Mouse (Mus musculus): ENCODE data around the gene Them7. TPM values are rescaled to one million over a fixed set of nuclear protein-coding genes. Genes with fewer than 3 reads are reported as not detected.

Gene Them7
- total RNA-seq, 2 experiments from 2014 or later, result not detected

DNA sequence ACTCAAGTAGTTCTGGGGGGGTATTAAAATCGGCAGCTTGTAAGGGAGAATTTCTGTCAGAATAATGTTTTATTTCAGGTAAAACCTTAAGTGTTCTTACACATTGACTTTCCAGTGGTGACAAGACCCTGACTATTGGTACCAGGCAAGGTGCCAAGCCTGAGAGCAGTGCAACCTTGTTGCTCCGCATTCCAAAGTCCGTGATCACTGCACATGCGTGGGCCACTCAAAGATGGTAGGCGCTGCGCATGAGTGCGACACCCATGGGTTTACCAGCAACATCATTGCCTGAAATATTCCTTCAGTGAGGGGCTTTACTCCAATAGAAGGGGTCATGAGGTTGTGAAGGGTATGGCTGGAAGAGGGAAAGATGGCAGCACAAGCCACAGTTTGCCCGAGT, 77.0 kb downstream of the Them7 start:
- DNase-seq, result no peak
- intact Hi-C loops (cut with DNase I), result no loop called here

DNA sequence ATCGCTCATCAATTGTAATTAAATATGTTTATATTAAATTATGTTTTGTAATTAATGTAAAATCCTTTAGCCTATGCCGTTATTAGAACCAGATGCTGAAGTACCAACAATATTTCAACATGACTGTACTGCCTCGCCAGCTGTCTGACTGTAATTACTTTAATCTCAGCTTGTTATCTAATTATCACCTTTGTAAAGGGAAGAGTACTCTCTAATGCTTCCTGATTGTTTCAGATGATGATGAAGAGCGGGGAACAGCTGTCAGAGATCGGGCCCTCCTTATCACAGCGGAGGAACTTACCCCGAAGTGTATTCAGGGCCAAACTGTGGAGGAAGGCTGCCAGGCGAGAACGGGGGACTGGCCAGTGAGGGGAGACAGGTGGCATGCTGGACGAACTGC, 77.4 kb downstream of the Them7 start:
- intact Hi-C loops (cut with DNase I), result no loop called here

DNA sequence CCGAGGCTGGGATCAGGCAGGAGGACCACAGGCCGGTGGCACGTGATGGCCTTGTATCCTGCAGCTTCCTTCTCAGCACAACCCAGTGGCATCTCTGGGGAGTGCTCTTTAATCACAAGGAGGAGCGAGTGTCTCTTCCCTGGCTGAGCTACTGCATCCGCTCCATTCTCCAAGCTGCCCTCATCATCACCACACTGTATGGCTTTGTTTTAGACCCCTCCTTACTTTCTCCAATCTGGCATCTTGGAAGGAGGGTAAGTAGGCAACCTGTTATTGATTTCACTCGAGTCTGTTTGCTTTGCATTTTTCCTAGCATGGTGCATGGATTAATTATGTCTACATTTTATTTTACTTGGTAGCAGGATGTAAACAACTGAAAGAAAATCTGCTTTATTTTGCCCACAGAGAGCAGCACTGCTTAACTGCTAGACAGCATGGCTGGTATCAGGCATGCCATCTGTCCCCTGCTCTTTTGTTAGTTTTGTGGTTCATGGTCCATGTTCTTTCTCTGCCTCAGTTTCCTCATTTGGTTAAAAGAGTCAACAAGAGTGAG, 79.9 kb downstream of the Them7 start:
- intact Hi-C loops (cut with DNase I), result no loop called here
- DNase-seq, result no peak

More for the DNA sequence above, 77.4 kb downstream of the Them7 start:
- DNase-seq, result no peak

DNA sequence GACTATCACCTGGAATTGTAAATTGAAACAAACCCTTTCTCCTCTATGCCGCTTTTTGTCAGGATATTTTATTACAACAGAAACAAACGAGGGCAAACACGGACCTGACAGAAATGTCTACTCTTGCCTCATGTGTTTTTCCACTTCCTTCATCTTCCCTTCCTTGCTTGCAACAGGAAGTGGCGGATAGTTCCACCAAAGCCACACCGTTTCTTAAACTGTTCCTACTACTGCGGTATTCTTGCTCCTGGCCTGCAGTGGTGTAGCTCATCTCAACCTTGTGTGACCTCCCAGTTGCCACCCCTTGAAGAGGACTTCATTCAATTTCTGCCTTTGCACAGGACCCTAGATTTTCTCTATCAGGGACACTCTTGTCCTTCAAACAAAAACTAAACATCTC, 81.8 kb downstream of the Them7 start:
- intact Hi-C loops (cut with DNase I), result no loop called here
- no peak for DNase-seq

DNA sequence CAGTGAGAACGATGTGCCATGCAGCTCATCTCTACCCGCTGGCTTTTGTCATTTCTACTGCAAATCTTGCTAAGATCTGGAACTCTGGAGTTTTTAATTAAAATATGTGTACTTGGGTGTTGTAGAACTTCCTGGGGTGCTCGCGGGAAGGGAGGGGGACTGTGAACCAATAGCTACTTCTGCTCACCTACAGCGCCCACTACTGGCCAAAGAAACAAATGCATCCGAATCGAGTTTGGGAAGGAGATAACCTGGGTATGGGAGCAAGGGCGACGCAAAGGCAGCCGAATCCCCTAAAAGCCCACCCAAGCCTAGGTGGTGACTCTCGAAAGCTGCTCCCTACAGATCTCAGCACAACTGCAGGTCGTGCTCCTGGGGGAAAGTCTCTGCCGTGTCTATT, 87.3 kb downstream of the Them7 start:
- intact Hi-C loops (cut with DNase I), result no loop called here
- no peak for DNase-seq

DNA sequence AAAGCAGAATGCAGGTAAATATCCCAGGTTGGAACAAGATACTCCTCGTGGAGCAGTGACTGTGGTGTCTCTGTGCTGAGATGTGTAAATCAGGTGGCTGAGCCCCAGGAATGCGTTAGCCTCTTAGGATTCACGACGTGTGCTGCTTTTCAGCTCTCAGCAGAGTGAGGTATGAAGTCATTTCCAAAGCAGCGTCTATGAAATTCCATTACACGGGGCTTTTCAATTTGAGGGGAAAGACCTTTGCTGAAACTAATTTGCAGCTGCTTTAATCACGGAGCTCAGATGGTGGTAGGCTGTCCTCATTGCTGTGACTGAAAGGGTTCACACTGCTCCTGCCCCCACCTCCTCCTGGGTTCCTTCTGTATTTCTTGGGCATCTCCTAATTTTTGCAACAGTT, 87.9 kb downstream of the Them7 start:
- intact Hi-C loops (cut with DNase I), result no loop called here
- no peak for DNase-seq

DNA sequence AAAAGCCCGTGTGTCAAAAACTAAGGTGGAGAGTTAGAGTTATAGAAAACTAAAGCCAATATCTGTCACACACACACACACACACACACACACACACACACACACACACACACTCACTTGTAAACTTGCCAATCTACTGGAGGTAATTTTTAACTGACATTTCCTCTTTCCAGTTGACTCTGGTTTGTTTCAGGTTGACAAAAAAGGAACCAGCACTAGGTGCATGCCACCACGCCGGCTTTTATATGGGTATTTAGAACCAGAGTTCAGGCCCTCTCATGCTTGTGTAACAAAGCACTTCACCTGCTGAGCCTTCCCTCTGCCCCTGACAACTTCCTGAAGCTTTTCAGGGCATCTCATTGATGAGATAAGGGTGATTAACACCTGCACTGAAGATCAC, 89.0 kb downstream of the Them7 start:
- intact Hi-C loops (cut with DNase I), result no loop called here
- DNase-seq, result no peak

DNA sequence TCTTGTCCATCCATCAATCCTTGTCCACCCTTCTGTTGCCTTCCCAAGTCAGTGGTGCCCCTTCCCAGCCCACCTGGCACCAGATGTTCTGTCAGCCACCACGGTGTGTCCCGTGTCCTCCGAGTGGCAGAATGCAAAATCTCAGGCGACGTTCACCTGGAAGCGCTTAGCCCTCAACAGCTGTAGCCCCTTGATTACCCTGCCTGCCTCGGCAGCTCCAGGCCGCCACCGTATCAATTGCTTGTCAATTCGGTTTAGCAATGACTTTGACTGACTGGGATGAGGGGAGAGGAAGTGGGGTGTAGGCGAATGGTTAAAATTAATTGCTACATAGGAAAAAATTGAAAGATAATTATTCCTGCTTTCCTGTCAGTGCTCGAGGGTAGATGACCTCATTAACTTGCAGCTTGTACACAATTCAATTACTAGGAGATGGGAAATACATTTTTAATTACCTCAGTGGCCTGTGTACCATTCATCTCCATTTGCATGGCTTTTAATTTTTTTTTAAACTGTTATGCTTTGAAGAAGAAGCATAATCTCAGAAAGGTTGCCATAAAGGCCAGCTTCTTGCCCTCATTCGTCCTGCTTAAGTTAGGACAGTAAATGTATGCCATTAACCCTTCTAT, 93.5 kb downstream of the Them7 start:
- no peak for DNase-seq
- intact Hi-C loops (cut with DNase I), result no loop called here

DNA sequence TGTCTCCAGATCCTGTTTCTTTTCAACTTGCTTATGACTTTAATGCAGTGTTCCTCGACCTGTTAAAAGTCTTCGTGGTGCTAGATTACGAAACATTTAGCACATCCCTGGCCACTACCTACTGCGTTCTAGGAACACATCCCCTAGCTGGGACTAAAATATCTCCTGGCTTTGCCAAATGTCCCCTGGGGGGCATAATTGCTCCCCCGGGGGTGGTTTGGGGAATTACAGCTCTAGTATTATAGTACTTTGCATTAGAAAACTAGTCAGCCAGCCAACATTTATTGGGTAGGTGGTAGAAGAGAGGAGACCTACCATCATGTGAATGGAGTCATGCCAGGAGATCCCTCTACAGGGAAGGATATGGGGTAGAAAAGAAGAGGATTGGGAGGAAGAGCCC, 101.9 kb downstream of the Them7 start:
- no peak for DNase-seq
- intact Hi-C loops (cut with DNase I), result no loop called here

DNA sequence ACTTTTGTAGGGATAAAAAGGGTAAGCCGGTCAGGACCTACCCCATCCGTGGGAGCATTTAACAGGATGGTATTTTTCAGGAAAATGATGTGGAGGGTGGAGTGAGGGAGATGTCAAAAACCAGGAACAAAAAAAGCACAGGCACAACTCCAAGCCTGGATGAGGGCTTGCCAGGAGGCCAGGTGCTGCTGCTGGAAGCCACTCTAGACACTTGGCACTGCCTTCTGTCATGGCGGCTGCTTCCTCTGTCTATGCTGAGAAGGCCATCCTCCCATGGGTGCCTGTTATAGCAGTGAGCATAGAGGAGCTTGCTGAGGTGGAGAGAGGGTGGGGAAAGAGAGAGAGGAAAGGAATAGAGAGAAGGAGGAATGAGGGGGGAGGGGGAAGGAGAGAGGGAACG, 105.9 kb downstream of the Them7 start:
- no peak for DNase-seq
- intact Hi-C loops (cut with DNase I), result no loop called here

DNA sequence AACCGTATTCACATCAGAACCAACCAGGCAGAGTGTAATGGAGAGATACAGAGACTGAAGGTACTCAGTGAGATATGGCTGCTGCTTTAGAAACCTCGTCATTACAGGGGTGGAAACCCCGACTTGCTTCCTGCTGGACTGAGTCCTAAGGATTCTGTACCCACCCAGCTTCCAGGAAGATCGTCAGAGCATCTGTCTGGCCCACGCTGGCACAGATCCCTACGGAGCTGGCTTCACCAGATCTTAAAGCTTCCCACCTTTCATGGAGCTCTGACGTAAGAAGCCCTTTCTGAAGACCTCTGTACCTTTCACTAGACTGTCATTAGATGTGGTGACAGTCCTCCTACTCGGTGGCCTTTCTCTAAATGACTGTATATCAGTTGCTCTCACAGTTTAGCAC, 109.0 kb downstream of the Them7 start:
- DNase-seq, result no peak
- intact Hi-C loops (cut with DNase I), result no loop called here

DNA sequence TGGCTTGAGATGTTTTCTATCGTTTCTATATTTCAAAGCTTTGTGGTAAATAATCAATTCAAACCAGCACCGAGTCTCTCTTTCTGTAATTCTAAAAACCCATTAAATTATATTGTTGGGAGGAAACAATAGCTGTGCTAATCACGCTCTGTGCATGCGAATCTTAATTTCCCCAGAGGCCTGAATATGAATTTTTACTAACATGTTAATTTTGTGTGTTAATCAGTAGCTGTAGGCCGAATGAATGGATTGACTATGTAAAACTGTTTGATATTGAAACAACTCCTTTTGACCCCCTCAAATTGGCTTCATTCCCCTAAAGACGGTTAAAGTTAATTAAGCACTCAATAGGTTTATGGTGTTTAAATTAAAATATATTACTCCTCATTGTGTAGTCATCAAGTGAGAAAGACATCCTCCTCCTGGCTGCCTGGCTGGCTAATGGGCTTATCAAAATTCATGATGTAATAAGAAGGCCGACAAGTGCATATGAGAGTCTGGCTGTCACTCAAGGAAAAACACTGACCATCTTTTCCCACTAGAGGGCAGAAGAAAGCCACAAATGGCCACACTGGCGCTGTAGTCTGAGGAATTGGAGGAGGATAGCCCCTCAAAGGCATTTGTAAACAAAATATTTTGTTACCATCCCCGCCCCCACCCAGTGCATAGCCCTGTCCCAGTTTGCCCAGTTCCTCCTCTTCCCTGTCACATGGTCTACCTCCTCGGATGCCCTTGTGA, 110.0 kb downstream of the Them7 start:
- peak in 1 of 2 experiments; percentile 11 for DNase-seq
- intact Hi-C loops (cut with DNase I), result loop anchor here (1.0 kb wide), 1 partner anchor 93 kb away; no protein-coding TSS in a partner anchor

DNA sequence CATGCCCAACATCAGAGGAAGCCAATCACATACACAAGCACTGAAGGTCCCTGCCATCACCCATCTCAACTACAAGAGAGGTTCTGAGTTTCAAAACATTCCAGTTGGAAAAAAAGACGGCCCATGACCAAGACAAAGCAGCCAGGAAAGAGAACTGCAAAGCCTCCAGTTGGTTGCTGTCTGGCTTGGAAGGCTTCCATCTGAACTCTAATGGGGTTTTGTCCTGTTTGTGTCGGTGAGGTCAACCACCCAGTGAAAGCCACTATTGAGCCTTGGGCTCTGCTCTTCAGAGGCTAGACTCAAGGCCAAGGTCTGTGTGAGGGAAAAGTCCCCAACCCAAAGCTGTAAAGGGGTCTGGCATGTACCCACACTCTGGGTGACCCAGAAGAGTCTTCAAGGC, 111.5 kb downstream of the Them7 start:
- DNase-seq, result no peak
- intact Hi-C loops (cut with DNase I), result no loop called here

DNA sequence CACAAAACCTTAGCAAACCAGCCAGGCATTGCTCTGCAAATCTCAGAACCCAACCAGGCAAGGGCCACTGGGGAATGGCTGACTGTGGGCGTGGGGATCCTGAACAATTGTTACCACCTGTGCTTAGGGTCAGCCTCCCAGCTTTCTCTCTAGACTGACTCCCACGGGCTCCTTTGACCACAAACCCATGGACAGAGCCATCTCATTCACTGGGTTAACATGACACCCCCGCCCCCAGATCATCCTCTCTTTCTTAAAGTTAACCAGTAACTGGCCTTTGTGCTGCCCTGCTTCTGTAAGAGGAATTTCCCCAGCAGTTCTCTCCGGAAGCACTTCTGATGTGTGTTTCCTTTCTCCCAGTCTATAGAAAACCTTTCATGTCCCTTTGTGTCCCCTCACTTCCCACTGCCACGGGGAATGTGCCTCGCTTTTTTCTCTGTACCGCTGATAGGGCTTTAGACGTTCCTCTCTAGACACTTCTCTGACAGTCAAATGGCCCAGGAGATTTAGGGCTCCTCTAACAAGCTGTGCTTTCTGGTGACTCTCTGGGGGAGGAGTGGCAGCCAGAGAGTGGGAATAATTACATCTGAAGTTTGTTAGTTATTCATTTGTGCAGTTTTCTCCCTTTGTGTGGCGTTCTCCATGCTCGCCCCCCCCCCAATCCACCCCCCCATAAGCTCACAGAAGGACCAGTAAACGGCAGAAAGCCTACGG, 112.4 kb downstream of the Them7 start:
- intact Hi-C loops (cut with DNase I), result no loop called here
- no peak for DNase-seq

DNA sequence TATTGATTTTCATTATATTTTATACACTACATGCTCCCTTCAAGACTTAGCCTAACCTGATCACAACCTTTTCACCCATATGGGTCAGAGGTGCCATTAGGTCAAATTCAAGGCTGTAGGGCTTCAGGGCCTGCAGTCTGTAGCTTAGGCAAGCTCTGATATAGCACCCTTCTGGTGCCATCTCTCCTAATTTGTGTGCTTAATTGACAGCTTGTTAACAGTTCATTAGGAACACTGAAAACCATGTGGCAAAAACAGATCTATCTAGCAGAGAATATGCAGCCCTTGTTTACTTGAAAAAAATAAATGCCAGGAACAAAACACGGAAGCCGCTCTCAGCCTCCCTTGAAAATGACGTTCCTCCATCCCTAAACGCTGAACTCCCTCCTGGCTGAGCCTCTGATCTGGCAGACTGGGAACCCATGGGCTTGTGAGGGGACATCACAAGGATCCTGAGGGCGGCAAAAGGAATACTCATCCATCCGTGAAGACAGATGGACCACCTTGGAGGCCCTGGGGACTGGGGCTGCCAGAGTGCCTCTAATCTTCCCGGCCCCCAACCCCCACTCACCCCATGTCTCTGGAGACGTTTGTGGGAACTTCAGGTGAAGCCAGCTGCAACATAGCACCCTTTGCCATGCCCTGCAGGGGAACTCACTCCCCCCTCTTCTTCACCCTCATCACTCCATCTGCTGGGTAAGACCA, 113.2 kb downstream of the Them7 start:
- DNase-seq, result no peak
- intact Hi-C loops (cut with DNase I), result no loop called here

DNA sequence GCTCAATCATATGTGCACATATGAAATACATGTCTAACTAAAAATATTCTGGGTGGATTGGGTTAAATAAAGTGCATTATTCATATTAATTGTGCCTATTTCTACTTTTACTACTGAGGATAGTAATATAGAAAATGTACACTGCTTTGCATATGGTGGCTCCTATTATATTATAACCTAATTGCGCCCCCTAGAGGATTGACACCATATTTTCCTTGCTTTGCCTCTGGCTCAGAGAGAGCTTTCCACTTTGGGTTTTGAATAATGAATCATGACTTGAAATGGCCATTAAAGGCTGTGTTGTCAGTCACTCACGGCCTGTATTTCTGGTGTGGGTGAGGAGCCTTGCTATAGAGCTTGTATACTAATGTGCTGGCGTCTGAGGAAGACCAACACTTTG, 115.9 kb downstream of the Them7 start:
- intact Hi-C loops (cut with DNase I), result no loop called here
- no peak for DNase-seq

DNA sequence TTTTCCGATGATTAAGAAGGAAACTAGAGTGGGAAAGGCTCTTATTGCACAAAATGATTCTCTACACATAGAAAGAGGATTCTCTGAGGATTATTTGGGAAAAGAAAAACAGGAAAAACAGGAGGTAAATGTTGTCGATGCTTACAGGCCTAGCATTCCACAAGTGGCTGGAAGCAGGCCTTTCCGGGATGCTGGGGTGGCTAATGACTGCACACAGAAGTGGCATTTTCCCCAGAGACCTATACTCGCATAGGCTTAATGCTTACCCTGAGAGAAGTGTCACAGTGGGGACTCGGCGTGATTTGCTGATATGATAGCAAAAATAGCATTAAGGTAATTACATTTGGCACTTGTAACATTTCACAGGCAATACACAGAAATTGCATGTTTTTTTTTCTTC, 124.8 kb downstream of the Them7 start:
- no peak for DNase-seq
- intact Hi-C loops (cut with DNase I), result no loop called here

DNA sequence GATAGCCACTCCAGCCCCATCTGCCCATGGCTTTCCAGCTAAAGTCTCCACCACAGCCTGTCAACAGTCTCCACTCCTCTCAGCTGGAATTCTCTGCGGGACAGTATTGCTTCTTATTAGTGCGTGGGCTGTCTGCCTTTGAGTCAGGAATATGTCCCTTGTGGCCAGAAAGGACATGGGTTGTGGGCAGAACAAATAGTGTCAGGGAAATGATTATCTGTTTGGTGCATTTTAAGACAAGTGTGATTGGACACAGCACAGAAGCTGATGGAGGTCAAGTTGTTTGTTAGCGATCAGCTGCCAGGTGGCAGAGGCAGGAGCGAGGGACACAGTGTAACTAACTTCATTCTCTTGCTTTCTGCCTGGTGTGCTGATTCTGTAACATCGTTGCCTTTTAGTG, 132.7 kb downstream of the Them7 start:
- intact Hi-C loops (cut with DNase I), result no loop called here
- no peak for DNase-seq

DNA sequence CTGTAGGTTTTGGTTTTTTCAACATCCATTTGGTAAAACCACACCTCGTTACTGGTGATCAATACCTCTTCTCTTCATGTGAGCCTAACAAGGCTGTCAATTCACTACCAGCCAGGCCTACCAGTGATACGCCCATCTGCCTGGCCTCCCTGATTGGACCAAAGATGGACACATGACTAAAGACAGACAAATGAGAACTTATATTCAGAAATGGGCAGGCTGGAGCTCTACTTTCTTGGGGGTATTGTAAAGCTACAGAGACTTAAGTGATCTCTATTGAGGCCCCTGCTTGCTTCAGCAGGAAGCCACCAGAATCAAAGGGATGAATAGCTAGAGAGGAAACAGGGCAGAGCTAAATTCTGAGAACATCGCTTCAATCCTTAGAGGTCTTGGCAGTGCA, 133.9 kb downstream of the Them7 start:
- intact Hi-C loops (cut with DNase I), result no loop called here
- no peak for DNase-seq

DNA sequence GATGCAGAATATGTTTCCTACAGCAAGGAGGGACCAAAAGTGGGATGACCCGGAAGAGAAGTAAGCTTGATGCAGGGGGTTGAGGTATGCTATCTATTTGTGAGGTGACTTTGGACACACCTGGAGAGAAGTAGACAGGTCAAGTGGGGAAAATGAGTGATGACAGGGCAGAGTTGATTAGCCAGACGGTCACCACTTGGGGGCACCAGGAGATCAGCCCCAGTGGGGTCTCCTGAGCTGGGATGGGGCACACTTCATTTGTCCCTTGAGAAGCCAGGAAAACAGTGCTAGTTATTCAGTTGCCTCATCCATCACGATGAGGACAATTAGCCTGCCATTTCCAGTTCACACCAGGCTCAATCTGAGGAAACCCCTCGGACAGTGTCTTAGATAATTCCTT, 143.5 kb downstream of the Them7 start:
- intact Hi-C loops (cut with DNase I), result loop anchor here (5.0 kb wide), 1 partner anchor 60 kb away; no protein-coding TSS in a partner anchor
- no peak for DNase-seq

DNA sequence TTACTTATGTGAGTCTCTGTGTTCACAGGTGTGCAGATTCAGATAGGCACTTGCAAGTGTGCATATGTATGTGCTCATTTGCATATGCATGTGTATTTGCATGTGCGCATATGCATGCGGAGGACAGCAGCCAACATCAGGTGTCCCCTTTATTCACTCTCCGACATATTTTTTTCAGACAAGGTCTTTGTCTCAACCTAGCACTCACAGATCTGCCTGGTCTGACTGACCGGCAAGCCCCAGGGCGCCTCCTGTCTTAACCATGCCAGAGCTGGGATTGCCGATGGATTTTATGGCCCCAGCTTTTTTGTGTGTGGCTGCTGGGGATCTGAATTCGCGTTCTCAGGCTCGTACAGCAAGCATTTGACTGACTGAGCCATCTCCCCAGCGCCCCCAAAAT, 146.1 kb downstream of the Them7 start:
- intact Hi-C loops (cut with DNase I), result no loop called here
- no peak for DNase-seq

All from gastrocnemius, postnatal 36 days (tissue).